Mouse (Mus musculus): Measurements from ENCODE around the gene Fgfr2.

The Fgfr2 gene

DNA sequence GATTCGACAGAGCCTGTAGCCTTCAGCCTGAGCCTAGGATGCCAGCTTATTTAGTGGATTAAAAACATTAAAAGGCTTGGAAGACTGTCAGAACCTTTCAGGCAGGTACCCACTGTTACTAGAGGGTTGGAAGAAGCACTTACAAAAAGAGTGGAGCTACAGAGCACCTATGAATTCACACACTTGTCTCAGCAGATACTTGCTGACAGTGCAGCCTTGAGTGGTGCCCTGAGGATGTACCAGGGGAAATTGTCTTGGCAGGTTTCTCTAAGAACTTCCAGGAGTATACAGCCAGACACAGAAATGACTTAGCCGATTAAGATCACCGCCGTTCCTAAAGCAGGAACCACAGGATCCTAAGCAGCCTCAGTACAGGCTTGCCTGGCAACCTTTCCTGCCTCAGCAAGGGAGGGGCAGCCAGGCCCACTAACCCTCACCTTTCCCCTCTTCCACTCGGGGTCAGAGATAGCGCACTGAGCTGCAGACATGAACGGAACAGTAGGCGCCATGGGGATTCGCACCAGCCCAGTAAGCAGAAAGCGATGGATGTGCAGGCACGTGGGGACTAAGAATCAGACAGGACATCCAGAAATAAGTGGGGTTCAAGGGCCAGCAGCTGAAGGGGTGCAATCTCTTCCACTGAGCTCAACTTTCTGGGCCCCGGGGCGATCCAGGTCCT is 39.1 kb downstream of the Fgfr2 start:
- DNase-seq: no peak

DNA sequence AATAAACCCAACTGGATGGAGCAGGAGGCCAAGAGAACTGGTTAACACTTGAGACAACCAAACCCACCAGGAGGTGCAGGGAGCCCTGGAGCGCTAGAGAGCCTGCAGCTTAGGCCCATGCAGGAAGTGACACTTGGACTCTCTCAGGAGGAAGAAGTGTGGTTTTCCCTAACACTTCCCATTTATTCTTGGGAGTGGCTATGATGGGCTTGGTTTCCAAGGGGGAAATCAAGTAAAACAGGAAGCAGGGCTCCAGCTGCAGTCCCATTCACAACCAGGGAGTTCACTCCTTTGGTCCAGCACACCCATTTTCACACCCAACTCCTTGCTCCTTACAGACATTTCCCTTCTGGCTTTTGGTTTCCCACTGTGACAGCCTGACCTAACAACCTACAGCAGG is 44.2 kb downstream of the Fgfr2 start:
- DNase-seq: no peak

DNA sequence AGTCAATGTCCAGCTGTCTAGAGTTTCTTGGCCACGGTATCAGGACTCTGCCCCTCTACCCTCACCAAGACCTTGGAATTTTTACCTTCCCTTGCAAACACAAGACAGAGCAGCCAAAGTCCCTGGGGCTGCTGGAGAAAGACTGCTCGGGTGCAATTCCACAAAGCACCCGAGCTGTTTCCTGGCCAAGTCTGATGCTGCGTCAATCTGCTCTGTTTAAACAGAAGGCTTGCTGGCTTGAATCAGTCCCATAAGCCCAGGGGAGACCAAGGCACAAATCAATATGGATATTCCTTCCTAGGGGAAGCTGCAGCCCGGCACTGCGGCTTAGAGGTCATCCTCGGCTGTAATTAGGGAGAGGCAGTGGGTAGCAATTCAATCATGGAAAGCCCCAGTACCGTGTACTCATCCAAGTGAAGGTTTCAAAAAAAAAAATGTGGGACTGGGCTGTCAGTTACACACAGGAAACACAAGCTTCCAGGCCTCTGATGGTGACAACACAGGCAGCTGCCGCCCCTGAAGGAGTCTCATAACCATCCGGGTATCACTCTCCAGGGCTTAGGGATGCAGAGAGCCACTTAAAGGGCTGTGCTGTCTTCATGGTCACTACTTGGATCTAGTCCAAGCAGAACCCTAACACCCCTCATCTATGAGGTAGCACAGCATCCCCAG is 48.6 kb downstream of the Fgfr2 start:
- no peak for DNase-seq

DNA sequence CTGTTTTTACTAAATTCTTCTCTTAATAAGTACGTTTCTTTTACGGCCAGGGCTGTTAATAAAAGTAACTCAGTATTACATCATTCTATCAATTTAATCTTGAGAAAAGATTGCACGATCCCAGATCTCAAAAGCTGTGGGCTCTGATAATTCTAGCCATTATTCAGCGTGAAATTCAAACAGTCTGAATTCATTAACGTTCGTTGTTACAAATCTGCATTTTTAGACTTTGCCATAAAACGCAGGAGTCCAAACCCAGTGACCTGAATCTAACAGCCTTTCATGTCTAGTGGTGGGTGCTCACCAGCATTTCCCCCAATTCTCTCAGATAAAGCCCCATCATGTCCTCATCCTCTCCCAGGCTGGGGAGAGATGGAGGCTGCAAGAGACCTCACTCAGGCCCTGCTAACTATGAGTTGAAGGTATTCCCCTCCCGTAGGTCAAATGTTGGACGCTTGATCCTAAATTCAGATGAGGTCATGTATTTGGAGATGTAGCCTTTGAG is 50.0 kb downstream of the Fgfr2 start:
- DNase-seq: no peak

DNA sequence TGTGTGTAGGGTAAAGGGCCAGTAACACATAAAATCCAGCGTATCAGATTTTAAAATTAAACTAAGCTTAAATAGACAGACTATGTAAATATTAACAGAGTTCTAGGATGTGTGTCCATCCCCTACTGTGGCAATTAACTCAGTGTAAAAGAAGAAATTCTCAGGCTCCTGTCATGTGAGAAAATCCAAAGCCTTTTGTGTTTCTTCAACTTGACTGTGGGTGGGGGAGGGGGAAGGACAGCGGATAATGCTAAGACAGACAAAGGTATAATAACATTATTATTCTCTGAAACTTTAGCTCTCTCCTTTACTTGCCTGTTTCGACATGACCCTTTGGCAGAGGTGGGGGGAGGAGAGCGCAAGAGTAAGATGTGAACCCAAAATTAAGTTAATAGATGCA is 50.6 kb downstream of the Fgfr2 start:
- DNase-seq: no peak

DNA sequence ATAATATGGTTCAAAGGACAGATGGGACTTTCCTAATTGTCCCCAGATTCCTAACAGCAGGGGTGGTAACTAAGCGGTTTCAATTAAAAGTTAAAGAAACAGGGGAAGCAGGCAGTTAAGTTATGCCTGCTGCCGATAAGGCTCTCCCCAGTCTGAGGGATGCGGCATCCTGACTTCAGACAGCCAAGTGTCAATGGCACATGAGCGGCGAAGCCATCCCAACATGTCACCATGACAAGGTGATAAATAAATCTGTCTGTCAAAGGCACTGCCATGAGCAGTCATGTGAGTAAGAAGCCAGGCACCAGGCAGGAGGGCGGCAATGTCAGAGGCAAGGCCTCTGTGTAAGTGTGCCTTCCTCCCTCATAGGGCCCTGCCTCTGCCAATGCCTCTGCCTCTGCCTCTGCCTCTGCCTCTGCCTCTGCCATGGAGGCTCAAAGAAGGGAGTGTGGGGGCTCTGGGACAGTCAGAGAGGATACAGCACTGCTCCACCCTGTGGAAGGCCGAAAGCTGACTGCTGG is 55.8 kb downstream of the Fgfr2 start:
- DNase-seq: no peak

DNA sequence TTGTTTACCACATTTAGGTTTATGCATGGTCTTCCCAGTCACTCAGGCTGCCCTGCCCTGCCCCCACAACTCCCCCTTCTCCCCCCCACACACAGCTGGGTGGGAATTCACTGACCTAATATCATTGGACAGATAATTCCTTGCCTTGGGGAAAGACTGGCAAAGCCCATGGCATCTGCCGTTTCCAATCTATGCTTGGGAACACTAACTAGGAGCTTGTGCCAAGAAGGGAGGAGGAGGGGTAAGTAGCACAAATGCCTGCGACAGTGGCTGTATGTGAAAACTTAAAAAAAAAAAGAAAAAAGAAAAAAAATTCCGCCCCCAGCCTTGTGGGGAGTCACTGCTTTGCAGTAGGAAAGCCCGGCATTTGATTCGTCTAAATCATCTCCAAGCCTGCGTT is 56.4 kb downstream of the Fgfr2 start:
- DNase-seq: no peak

DNA sequence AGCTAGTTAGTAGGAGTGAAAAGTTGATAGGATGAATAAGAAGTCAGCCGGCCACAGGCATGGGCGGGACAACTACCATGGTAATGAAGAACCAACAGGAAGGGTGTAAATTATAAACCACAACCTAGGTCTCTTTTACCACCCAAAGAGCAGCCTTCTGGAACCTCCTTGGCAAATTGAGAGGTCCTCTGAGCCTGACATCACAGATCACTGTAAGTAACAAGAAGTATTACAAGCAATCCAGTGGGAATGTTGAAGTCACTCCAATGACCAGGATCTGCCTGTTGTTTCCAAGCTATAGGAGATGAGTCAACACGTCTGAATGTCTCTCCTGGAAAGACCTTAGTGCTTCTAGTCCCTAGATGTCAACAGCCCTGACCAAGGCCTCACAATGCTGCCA is 61.1 kb downstream of the Fgfr2 start:
- no peak for DNase-seq

DNA sequence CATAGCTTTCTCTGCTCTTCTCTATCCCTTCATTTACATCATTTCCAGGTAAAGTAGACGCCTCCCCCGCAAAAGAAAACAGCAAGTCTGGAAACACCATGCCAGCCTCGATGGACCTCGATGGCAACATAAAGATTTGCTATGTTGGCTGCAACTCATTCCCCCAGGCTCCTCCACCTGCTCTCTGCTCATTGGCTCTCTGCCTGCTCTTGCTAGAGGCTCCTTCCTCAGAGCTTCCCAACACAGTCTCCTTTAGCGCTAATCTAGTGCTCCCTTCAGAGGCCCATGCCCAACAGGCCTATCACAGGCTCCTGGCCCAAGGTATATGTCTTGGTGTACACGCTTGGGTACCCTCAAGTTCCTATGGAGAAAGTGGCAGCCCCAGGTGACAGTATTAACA is 63.0 kb downstream of the Fgfr2 start:
- DNase-seq: no peak

DNA sequence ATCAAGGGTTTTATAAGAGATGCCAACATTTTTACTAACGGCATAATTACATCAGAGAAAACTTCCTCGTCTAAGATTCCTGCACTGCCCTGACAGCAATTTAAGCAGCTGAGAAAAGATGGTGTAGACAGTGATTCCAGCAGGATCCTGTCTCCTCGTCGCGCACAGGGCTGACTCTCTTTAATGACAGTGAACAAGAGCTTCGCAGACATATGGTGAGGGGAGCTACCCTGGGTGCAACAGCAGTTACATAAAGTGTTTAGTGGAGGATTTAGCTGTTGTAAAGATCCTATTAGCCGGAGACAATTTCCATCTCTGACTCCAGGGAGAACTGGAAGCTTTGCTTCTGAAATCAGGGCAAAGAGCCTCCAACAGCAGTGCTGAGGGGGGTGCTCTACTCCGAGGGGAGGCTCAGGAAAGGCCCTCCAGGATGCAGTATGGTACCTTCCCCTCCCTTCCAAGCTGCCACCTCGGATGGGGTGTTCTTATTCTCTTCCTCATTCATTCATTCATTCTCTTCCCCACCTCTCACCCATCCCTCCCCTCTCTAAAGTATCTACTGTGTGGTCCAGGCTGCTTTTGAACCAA is 63.5 kb downstream of the Fgfr2 start:
- no peak for DNase-seq

DNA sequence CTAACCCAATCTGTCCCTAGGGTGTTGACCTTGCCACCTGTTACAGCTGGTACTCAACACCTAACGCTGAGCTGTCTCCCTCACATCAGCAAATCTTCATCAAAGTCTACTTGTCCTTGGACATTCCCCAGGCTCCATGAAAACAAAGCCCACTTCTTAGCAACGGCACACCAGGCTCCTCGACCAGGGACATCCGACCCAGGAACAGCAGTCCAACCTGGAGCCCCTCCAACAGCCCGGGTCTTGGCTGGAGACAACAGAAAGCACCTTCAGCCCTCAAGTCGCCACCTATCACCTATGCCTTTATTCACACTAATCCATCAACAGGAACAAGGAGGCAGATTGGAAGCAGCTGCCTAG is 64.0 kb downstream of the Fgfr2 start:
- DNase-seq: no peak

DNA sequence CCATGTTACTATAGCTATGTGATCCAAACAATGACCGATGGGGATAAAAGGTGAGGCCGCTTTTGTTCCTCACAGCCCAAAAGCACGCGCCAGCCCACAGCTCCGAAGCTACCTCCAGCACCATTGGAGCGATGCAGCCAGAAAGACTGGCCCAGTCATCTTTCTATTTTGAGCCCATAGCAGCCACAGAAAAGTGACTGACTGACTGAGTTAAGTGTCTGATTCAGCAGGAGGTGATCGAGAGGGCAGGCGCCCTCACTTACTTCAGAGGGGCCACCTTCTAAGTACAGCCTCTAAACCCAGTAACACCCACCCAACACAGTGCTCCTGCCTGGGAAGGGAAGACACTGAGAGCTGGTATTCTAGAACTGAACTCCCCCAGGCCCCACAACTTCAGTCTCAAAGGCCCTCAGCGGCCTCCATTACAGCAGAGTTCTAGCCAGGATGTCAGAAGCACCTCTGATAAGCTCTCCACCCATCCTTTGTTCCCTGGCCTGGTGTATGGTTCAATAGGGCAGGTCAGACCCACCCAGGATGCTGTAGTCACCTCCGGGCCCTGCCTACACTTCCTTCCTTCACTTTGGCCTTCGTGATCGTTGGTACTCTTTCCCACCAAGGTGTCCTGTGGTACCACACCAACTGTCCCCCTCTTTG is 64.5 kb downstream of the Fgfr2 start:
- no peak for DNase-seq

DNA sequence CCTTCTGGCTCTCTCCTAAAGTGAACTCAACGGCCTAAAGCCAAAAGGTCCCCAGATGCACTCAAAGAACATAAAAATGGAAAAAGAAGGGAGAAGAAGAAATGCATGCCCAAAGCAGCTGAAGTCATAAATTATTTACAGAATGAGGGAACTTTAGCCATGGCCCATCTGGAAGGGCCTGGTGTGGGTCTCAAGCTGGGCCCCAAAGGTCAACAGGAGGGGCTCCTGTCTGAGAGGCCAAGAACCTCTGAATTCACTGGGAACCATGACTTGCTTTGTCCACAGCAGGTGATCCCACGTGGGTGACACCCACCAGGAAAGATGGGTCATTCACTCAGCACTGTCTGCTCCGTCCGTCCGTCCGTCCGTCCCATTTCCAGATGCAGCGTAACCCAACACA is 66.2 kb downstream of the Fgfr2 start:
- DNase-seq: no peak

DNA sequence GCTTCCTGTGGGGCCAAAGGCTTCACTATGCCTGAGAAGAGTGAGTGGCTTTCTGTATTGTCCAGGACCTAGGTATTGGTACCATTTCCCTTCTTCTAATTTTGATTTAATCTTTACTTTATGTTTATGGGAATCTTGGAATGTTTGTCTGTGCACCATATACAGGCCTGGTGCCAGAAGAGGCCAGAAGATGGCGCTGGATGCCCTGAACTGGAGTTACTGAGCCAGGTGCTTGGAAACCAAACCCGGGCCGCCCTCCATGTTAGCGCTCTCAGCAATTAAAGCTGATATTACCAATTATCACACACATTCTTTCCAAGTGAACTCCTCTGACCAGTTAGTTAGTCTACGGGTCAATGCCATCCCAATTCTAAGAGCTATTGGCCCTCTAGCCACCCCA is 68.7 kb downstream of the Fgfr2 start:
- DNase-seq: no peak

DNA sequence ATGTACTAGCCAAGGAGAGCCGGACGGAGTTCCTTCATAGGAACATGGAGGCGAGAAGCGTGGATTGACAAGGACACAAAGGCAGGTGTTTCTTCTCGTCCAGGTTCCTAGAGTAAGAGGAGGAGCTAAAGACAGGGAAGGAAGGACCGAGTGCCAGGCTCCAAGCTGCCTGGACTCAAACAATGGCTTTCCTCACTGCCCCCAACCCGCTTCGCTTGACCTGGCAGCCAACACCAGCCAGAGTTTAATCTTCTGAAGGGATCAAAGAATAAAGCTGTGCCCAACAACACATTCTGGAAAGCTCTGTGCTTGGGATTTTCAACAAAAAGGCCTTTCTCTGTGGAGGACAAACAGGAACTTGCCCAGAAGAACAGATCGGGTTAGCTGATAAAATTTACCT is 69.4 kb downstream of the Fgfr2 start:
- no peak for DNase-seq

DNA sequence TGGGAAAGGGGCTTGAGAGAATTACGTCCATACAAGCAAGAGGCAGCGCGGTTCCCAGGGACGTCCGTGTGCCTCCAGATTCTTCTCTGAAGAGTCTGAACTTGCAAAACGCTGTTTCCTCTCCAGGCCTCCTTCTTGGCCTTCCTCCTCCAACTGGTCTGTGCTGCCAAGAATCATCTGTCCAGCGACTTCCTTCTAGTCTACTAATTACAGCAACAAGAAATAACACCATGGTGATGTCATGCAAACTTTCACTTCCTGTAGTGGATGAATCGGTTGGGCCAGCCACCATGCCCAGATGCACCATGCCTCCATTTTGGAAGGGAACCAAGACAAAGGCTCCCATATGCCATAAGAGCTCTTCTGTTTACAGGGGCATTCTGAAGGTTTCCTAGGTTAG is 70.3 kb downstream of the Fgfr2 start:
- DNase-seq: peak; percentile 68

DNA sequence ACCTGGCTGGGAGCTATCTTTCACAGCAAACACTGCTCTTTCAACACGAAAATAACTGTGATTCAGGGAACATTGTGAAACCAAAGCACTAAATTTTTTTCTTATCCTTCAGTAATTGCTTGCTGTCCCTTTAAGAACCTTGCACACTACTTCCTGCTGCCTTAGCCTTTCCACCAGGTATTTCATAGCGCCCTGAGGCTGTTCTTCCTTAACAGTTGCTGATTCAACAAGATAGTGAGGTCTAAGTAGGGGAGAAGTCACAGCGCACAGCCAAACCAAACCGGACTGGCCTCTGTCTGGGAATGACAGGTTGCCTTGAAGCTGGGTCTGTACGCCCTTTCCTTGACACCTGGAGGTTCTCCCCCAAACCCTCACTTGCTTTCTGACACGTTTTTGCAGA is 72.5 kb downstream of the Fgfr2 start:
- no peak for DNase-seq

DNA sequence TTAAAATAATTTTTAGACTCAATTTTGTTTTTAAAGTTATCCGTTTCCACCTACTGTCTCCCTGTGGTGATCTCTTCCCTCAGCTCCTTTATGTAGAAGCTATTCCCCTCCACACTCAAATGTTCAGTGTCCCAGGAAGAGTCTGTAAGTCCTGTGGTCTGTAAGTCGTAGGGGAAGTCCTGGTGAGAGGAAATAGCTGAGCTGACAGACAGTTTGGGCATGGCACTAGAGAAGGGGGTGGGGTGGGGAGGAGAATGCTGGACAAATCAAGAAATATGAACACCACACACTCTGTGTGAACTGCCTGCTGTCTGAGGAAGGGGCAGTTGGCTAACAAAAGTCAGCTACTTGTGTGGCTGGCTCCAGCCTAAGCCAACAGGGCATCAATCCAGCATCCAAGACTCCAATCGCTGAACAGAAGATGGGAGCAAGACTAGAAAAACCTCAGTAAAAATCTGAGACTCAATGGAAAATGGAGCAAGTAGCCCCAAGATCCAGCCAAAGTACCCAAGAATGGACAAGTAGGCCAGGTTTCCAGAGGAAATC is 75.0 kb downstream of the Fgfr2 start:
- DNase-seq: no peak

DNA sequence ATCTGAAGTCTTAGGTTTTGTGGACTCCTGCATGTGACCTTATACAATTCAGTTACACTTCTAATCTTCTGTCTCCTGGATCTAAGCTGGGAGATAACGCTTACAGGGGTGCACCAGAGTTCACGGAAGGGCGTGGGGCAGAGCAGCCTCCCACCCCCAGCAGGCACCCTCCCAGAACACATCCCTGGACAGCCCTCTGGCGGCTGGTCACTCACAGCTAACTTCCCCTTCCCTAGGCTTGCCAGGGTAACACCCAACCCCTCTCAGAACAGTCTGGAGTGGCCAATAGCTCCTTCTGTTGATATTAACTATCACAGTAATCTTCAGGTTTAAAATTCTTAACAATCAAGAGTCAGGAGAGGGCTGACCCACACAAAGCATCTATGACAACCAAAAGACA is 75.9 kb downstream of the Fgfr2 start:
- peak; percentile 68 for DNase-seq

DNA sequence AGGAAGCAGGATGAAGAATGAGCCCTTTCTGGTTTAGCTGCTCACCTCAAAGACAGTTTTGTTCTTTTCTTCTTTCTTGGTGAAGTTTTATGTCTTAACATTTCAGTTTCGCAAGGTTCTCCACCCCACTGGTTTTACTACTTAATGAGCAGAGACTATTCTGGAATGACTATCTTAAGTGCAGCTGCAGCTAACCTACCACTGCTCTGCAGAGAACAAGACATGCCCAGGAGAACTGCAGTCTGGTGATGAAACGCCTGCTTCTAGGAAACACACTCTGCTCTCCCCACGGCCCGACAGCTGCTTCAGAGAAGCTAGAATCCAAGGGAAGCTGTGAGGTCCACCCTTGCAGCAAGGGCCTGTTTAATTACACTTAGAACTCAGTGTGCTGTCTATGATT is 78.4 kb downstream of the Fgfr2 start:
- DNase-seq: no peak

DNA sequence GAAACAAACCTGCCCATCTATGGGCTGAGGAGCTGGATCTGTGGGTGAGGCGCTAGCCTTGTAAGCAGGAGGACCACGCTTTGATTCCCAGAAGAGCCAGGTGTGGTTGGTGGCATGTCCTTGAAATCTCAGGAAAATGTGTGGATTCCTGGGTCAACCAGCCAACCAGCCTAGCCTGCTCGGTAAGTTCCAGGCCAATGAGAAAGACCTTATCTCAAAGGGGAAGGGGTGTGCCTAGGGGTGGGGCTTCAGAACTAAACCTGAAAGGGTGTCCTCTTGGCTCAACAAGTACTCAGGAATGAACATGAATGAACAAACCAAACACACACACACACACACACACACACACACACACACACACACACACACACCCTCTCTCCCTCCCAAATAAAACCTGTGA is 81.4 kb downstream of the Fgfr2 start:
- DNase-seq: peak; percentile 61

DNA sequence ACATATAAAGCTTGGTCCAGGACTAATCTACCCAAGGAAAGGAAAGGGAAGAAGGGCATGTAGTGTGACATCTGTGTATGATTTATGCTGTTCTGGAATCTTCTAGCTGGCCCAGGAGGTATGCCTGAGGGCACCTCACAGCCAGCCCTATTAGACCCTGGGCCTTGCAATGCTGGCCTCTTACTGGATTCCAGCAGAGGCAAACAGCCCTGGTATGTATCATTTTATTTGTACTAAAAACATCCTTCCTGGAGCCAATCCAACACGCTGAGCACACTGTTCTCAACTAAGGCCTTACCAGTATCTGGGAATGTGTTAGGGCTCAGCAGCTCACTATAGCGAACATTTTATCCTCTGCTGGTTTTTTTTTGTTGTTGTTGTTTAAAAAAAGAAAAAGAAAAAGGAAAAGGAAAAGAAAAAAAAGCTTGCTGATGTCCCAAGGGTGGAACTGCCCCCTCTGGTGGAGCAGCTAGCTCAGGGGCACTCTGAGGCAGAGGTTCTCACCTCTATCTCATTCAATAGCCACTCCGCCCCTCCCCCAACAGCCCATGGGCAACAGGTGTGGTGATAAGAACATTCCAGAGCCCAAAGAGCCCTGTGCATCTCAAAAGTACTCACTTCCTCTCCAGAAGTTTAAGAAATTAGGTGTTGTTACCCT is 82.3 kb downstream of the Fgfr2 start:
- peak; percentile 60 for DNase-seq
